Mouse (Mus musculus) layer of hippocampus, adult 6 months (tissue): ENCODE data around the gene Npffr2. TPM values are rescaled to one million over a fixed set of nuclear protein-coding genes. Genes with fewer than 3 reads are reported as not detected.

Experiments
- long read RNA-seq, 2 experiments: library from polyadenylated mRNA; unstranded; transcript quantifications; one replicate each; pipeline ENCODE4 v2.0.0; 2019 to 2020
- polyA plus RNA-seq: library from polyadenylated mRNA; unstranded; fragments of <200 nt; fragmentation: Nextera tagmentation; gene quantifications from 2 replicates; pipeline ENCODE4 v1.2.3, GENCODE M21; 2021

Gene Npffr2
- not detected in 2 replicates for polyA plus RNA-seq
- long read RNA-seq, experiment 1: 0 reads
- long read RNA-seq, experiment 2: 0 reads

GRCm38 (mm10) chr5:89526878-89527578 is at the start of gene Npffr2:
Gene Npffr2, plus strand, starts transcription at chr5:89527429.

Other genes starting within 250 kb of the Npffr2 start
- not detected in 2 replicates for gene Gc, start 69.5 kb upstream of the Npffr2 start, polyA plus RNA-seq